Mouse (Mus musculus): Measurements from ENCODE around the gene Hrh3. TPM values are rescaled to one million over a fixed set of nuclear protein-coding genes. Genes with fewer than 3 reads are reported as not detected.

Hrh3 gene
- polyA plus RNA-seq, 1 experiment from 2014 or later: 0.49 TPM

DNA sequence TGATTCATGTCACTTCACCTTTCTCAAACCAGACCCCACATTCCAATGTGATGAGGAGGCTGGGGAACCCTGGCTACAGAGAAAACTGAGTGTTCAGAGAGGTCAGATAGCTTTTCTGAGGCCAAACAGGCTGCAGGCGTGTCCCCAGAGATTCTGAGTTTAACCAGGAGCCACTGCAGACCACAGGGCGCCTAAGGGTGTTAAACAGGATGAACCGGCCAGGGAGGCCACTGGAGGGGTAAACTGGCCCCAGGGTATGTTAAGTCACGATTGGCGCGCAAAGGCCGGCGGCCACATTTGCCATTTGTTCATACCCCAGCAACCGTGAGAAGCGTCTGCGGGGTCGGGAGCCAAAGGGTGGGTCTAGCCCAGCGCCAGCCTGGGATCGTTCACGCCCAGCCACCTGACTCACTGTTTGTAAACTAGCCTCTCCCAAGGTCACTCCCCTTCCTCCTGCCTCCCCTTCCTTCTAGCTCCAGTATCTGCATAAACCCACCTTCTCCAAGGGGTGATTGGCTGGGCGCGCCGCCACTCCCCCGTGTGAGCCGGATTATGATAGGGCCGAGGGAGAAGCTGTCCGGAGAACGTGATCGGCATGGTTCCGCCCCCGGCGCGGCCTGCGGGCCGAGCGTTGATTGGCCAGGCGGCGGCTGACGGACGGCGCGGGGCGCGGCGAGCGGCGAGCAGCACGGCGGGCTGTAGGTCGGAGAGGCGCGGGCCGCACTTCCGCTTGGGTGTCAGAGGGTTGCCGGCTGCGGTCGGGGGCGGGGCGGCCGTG, 14.6 kb upstream of the Hrh3 start, which contains the start of gene Osbpl2:
TSS of gene Osbpl2 (plus strand) at position 646 of the 778 bp plus-strand sequence.
- peaks cover 8% of the 10 kb centered on the region; the same call in 1 of the 2 replicates for H3K27me3 ChIP-seq (replicated peaks; ENCODE audit: low read depth, poor library complexity, severe bottlenecking)
- H3K4me1 ChIP-seq: peaks cover 44% of the 10 kb centered on the region
- H3K36me3 ChIP-seq (replicated peaks): peaks cover 7% of the 10 kb centered on the region
- peak within 1 kb of the TSS; percentile 77 for H3K4me3 ChIP-seq
- H3K9me3 ChIP-seq: 0 out of 2 replicates have a peak, but pooled peaks cover 2% of the 10 kb centered on the region
- peak within 1 kb of the TSS; percentile 81 for H3K27ac ChIP-seq (replicated peaks)
- under 1% methylated on average over 55 of the region's 55 CpGs for WGBS
- DNase-seq (ENCODE audit: low spot score): peak; percentile 100

DNA sequence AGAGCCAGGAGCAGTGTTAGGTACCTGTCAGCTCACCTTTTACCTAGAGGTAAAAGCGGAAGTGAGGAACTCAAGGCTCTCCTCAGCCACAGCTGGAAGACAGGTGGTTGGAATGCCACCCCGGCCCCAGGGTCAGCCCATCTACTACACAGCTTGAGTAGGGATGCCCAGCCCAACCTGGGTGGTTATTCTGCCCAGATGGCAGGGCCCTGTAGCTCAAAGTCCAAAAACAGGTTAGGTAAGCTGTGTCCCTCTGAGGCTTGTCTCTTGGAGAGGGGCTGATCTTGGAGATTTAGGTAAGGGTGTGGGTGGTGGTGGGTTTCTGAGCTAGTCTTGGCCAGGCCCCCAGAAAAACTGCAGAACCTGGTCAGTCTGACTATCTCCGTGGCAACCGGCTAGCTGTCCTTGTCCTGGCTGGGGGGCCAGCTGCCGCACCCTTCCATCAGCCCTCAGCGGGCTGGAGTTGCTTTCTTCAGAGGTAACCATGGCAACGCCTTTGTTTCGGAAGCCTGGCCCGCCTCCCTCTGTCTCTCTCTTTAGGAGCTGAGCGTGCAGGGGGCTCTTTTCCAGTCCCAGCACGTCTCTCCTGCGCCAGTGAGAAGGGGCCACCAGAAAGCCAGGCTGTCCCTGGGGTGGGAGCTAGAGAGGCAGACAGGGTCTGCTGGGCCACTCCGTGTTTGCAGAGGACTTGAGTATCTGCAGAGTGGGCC, 13.4 kb upstream of the Hrh3 start:
- Histone ChIP-seq H3K27ac (replicated peaks) (peak overlapping the region; percentile 75), H3K9me3 (no peaks in the 10 kb centered on the region), H3K4me1 (peaks cover 44% of the 10 kb centered on the region), H3K27me3 (replicated peaks; ENCODE audit: low read depth, poor library complexity, severe bottlenecking) (peaks cover 8% of the 10 kb centered on the region; the same call in 1 of the 2 replicates), H3K4me3 (peak overlapping the region; percentile 77), H3K36me3 (replicated peaks) (no peaks in the 10 kb centered on the region)
- 9% methylated on average over 13 of the region's 13 CpGs for WGBS
- peak; percentile 69 for DNase-seq (ENCODE audit: low spot score)

DNA sequence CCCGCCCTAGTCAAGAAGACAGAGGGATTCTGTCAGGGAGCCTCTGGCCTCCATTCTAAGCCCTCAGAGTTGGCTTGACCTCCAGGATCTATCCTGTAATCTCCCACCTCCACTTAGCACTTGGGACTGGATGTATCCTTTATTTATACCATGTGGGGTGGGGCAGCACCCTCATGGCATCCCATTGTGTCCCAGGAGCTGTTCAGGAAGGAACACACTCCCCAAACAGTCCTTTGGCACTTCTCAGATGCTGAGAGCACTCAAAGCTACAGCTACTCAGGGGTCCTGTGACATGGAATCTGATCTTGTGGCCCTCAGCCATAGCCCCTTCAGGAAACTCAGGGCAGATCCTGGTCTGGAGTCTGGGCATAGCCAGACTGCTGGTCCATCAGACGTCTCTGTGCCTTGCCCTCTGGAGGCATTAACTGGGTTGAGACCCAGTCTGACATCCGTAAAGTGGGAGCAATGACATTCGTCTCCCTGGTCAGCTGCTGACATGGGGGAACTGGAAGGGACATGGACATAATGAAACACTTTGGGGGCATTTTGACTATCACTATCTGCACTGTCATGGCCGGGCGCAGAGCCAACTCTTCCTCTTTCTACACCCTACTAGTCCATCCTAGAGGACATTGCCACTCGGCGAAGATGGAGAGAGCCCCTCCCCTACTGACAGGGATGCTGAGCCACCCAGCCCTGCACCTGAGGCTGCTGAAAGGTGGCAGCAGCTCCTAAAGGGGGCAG, 12.6 kb upstream of the Hrh3 start:
- H3K36me3 ChIP-seq (replicated peaks): no peaks in the 10 kb centered on the region
- H3K27ac ChIP-seq (replicated peaks): peak overlapping the region; percentile 75
- peaks cover 44% of the 10 kb centered on the region for H3K4me1 ChIP-seq
- no peaks in the 10 kb centered on the region for H3K9me3 ChIP-seq
- DNase-seq (ENCODE audit: low spot score): no peak
- peak overlapping the region; percentile 77 for H3K4me3 ChIP-seq
- 73% methylated on average over 8 of the region's 8 CpGs for WGBS
- H3K27me3 ChIP-seq (replicated peaks; ENCODE audit: low read depth, poor library complexity, severe bottlenecking): peaks cover 8% of the 10 kb centered on the region; the same call in 1 of the 2 replicates

DNA sequence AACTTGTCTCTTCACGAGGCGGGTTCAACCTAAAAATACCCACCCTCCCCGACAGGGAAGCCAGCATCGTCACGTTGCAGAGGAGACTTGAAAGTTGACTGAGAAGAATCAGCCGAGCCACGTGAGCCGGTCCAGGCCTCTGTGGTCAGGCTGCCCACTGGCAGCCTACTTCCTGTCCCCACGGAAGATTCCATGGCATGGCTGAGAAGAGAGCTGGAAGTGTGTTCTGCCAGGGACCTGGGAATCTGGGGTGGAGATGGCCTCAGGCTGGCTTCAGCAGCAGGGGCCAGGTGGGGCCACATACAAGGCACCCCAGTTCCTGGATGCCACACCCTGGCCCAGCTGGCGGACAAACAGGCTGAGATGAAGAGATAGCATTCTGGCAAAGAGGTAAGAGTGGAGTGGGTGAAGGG, 11.8 kb upstream of the Hrh3 start:
- peaks cover 44% of the 10 kb centered on the region for H3K4me1 ChIP-seq
- no peaks in the 10 kb centered on the region for H3K9me3 ChIP-seq
- H3K36me3 ChIP-seq (replicated peaks): no peaks in the 10 kb centered on the region
- H3K4me3 ChIP-seq: no peak overlapping the region
- WGBS: 78% methylated on average over 10 of the region's 10 CpGs
- peak overlapping the region; percentile 75; the same call in 1 of the 2 replicates for H3K27ac ChIP-seq (replicated peaks)
- peaks cover 8% of the 10 kb centered on the region; the same call in 1 of the 2 replicates for H3K27me3 ChIP-seq (replicated peaks; ENCODE audit: low read depth, poor library complexity, severe bottlenecking)
- DNase-seq (ENCODE audit: low spot score): no peak

DNA sequence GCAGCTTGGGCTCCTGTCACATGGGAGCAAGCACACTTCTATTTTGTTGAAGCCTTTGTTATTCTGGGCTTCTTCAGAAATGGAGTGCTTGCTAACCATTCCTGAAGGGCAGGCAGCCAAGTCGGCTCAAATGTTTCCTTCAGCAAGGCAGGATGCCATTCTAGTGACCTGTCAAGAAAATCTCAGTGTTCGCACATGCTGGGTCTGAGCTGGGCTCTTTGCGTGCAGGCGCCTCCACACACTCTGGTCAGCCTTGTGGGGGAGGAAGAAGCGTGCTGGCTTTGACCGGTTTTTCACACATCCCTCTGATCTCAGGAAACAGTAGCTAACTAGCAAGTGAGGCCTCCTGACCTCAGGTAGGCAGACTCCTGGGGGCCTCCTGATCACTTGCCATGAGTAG, 11.0 kb upstream of the Hrh3 start:
- no peak overlapping the region for H3K4me3 ChIP-seq
- WGBS: 56% methylated on average over 6 of the region's 6 CpGs
- no peak for DNase-seq (ENCODE audit: low spot score)
- H3K4me1 ChIP-seq: peaks cover 43% of the 10 kb centered on the region
- no peaks in the 10 kb centered on the region for H3K9me3 ChIP-seq
- H3K27me3 ChIP-seq (replicated peaks; ENCODE audit: low read depth, poor library complexity, severe bottlenecking): peaks cover 10% of the 10 kb centered on the region; the same call in 1 of the 2 replicates
- H3K27ac ChIP-seq (replicated peaks): no peak overlapping the region
- no peaks in the 10 kb centered on the region for H3K36me3 ChIP-seq (replicated peaks)

DNA sequence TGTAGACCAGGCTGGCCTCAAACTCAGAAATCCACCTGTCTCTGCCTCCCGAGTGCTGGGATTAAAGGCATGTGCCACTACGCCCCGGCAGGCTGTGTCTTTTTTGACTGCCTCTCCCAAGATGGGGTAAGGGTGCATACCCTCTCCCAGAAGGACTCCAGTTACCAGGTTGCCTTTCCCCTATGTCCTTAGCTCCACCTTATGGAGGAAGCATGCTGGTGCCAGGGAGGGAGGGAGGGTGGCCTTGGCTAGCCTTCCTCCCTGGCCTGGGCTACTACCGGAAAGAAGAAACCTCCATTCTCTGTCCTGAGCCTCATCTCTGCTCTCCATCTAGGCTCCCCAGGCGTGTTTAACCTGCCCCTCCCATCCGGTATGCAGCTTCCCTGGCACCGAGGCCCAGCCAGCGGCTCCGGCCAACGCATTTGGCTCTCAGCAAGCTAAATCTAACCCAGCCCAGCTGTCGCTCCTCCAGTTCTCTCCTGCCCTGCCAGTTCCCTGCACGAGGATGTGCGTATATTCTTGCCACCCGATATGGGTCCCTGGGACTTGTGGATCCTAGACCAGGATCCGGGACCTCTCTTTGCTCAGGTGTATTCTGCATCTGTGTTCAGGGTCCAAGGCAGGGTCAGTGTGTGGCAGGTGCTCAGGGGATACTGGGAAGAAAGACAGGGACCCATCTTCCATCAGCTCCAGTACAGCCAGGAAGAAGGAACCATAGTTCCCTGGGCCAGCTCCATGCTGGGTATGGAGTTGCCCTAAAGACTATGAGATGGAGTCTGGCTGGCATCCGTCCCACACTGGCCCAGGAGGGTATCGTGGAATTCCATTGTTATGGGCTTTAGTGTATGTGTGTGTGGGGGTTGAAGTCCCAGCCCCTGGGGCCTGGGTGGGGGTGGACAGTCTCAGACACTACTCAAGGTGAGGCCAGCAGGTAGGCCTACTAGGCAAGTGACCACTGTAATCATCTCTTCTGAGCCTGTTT, 9.9 kb upstream of the Hrh3 start:
- H3K4me3 ChIP-seq: no peak overlapping the region
- H3K27me3 ChIP-seq (replicated peaks; ENCODE audit: low read depth, poor library complexity, severe bottlenecking): peaks cover 11% of the 10 kb centered on the region; the same call in 1 of the 2 replicates
- DNase-seq (ENCODE audit: low spot score): no peak
- H3K27ac ChIP-seq (replicated peaks): no peak overlapping the region
- H3K9me3 ChIP-seq: no peaks in the 10 kb centered on the region
- no peaks in the 10 kb centered on the region for H3K36me3 ChIP-seq (replicated peaks)
- WGBS: 62% methylated on average over 17 of the region's 17 CpGs
- peaks cover 36% of the 10 kb centered on the region for H3K4me1 ChIP-seq

DNA sequence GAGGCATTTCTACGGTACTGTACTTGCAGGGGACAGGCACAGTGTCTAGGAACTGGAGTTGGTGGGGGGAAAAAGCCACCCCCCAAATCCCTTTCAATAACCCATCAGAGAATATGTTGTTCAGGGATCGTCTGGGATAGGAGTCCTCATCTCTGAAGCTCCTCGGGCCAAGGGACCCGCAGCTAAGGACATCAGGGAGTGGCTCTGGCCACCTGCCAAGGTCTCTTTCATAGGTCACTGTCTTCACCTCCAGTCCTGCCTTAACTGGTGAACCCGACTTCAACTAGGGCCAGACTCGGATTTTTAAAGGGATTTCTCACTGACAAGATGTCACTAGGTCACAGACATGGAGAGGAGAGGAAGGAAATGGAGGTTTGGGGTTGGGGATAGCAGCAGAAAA, 4.0 kb upstream of the Hrh3 start:
- Histone ChIP-seq H3K4me1 (peaks cover 27% of the 10 kb centered on the region), H3K9me3 (no peaks in the 10 kb centered on the region), H3K4me3 (no peak overlapping the region), H3K36me3 (replicated peaks) (no peaks in the 10 kb centered on the region), H3K27me3 (replicated peaks; ENCODE audit: low read depth, poor library complexity, severe bottlenecking) (peaks cover 38% of the 10 kb centered on the region), H3K27ac (replicated peaks) (no peak overlapping the region)
- WGBS: 76% methylated on average over 6 of the region's 6 CpGs
- no peak for DNase-seq (ENCODE audit: low spot score)

DNA sequence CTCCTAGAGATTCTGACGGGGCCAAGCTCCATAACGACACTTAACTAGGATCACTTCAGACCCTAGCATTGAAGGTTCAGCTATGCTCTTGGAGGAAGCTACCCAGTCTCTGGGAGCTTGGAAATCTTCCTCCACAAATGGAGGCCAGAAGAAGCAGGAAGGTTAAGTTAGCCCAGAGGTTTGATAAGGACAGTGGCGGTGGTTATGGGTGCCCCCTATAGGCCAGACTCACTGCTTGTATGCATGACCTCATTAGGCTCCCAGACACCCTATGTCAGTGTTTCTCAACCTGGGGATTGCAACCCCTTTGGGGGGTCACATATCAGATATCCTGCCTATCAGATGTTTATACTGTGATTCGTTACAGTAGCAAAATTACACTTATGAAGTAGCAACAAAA, 2.8 kb upstream of the Hrh3 start:
- no peak for DNase-seq (ENCODE audit: low spot score)
- 58% methylated on average over 4 of the region's 4 CpGs for WGBS
- H3K4me1 ChIP-seq: peaks cover 31% of the 10 kb centered on the region
- H3K27me3 ChIP-seq (replicated peaks; ENCODE audit: low read depth, poor library complexity, severe bottlenecking): peaks cover 50% of the 10 kb centered on the region
- H3K9me3 ChIP-seq: no peaks in the 10 kb centered on the region
- H3K4me3 ChIP-seq: no peak overlapping the region
- H3K27ac ChIP-seq (replicated peaks): no peak overlapping the region
- no peaks in the 10 kb centered on the region for H3K36me3 ChIP-seq (replicated peaks)

DNA sequence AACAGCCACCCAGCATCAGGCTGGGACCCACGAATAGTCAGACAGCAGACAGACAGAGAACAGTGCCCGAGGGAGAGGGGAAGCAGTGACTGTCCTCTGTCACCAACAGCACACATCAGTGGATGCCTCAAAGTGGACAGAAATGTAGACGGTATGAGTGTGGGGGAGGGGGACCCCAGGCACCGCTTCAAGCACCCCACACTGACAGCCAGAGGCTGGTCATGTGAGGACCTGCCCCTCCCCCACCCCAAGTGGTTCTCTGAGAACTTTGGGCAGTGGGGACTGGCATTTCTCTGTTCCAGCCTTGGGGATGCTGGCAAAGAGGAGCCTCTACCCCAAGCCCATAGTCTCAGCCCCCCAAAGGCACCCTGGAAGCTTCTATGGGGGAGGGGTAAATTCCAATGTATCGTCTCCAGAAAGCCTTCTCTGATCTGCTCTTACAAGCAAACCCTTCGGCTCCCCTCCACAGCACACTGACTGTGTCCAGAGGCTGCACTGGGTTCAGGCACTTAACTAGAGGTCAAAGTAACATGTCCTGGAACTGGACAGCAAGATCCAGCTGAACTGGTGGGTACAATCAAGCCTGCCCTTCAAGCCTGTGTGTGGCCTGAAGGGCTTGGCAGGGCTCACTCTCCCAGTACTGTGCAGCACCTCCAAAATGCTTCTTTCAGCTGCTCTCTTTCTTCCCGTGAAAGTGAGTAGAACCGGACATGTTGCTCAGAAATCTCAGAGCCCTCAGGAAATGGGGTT, 1.3 kb upstream of the Hrh3 start:
- no peaks in the 10 kb centered on the region for H3K9me3 ChIP-seq
- 0 out of 2 replicates have a peak overlapping the region, but pooled peaks have one; percentile 66 for H3K4me3 ChIP-seq
- DNase-seq (ENCODE audit: low spot score): no peak
- H3K36me3 ChIP-seq (replicated peaks): no peaks in the 10 kb centered on the region
- H3K4me1 ChIP-seq: peaks cover 31% of the 10 kb centered on the region
- 24% methylated on average over 8 of the region's 8 CpGs for WGBS
- H3K27me3 ChIP-seq (replicated peaks; ENCODE audit: low read depth, poor library complexity, severe bottlenecking): peaks cover 65% of the 10 kb centered on the region
- H3K27ac ChIP-seq (replicated peaks): no peak overlapping the region

DNA sequence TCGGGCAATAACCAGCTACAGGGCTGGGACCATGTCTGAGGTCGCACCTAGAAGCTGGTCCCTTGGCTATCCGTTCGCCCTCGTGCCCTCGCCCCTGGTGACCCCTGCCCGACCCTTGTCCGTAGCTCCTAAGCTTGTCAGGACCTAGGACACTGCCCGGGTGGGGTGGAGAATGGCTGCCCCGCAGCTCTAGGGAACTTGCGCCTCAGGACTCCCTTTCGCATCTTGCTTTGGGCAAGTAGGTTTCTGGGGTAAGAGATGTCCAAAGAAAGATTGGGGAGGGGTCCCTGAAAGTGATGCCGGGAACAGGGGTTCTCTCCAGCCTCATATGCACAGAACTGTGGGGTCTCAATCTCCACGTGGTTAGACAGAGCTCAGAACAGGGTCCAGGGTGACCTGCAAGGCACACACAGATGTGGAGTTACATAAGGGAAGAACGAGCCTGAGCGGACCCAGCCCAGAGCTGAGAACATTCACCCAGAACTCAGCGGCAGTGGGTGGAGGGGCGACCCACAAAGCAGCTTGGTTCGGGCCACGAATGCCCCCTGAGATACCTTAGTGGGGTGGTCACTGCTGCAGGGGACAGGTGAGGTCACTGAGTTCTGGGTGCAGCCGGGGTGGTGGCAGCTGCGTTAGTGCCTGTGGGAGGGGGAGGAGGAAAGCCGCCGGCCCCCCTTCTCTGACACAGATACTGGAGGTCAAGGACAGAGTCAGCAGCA, 530 bp upstream of the Hrh3 start:
- Histone ChIP-seq H3K27me3 (replicated peaks; ENCODE audit: low read depth, poor library complexity, severe bottlenecking) (peaks cover 70% of the 10 kb centered on the region), H3K27ac (replicated peaks) (no peak overlapping the region), H3K9me3 (no peaks in the 10 kb centered on the region), H3K36me3 (replicated peaks) (no peaks in the 10 kb centered on the region), H3K4me1 (peaks cover 35% of the 10 kb centered on the region), H3K4me3 (peak overlapping the region; percentile 66)
- WGBS: 8% methylated on average over 24 of the region's 24 CpGs
- DNase-seq (ENCODE audit: low spot score): no peak
